Mouse (Mus musculus) ES-E14 (cell line): ENCODE results near the gene Slc46a1.

Experiments
- CHD2 ChIP-seq: IDR thresholded peaks from 2 replicates; pipeline ENCODE4 v1.6.1; 2014; ENCODE audit warnings: mild to moderate bottlenecking, low read depth, low read length, inconsistent platforms
- HCFC1 ChIP-seq: IDR thresholded peaks from 2 replicates; pipeline ENCODE4 v1.6.1; 2012; ENCODE audit warnings: low read length, inconsistent platforms, borderline replicate concordance; ENCODE audit not compliant: insufficient read depth
- MAFK ChIP-seq: IDR thresholded peaks from 2 replicates; pipeline ENCODE4 v1.6.1; 2014; ENCODE audit warnings: mild to moderate bottlenecking, low read depth, low read length, inconsistent platforms; ENCODE audit not compliant: insufficient read depth
- ZNF384 ChIP-seq: IDR thresholded peaks from 2 replicates; pipeline ENCODE4 v1.6.1; 2012; ENCODE audit warnings: low read depth, low read length, inconsistent platforms

DNA sequence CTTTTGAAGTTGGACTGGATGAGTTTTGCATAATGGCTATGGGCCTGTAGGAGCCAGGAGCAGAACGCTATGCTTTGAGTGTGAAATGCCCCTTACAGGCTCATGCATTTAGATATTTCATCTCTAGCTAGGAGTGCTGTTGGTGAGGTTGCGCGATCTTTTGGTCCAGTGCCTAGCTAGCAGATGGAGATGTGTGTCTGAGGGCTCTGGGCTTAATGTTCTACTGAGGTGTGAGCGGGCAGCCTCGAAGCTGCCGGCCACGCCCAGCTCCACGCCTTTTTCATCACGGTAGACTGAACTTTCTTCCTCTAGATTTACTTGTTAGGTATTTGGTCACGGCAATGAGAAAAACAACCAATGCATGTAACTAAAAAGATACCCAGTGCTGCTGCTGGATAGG lies 34.3 kb upstream of the Slc46a1 start:
- no peak for TF ChIP-seq CHD2
- no peak for TF ChIP-seq HCFC1
- no peak for TF ChIP-seq ZNF384
- TF ChIP-seq MAFK = no peak
